Mouse (Mus musculus) spleen, postnatal 10 days (tissue): ENCODE measurements around the gene Sept3.

Source experiments
- DNase-seq, 2 experiments: peaks; one replicate each; pipeline ENCODE4 v3.0.0; 2021 to 2022; ENCODE audit warnings: low spot score in 2 of 2

The Sept3 gene

GRCm38 (mm10) chr15:82271201-82271600 is 3.5 kb upstream of the Sept3 start:
- peak; percentile 55 to 83 for DNase-seq

- DNase-seq: no peak
These were observed 2.4 kb upstream of the Sept3 start for GRCm38 (mm10) chr15:82272295-82272694.

- no peak for DNase-seq
These were observed 521 bp downstream of the Sept3 start for GRCm38 (mm10) chr15:82274927-82275901.

- DNase-seq: no peak
These were observed 2.9 kb downstream of the Sept3 start for GRCm38 (mm10) chr15:82277591-82277990.

GRCm38 (mm10) chr15:82280638-82281037 is 5.9 kb downstream of the Sept3 start:
- no peak for DNase-seq

- DNase-seq: no peak
These were observed 11.5 kb downstream of the Sept3 start for GRCm38 (mm10) chr15:82286157-82286556.

GRCm38 (mm10) chr15:82290252-82290651 is 15.6 kb downstream of the Sept3 start:
- DNase-seq: no peak

GRCm38 (mm10) chr15:82292851-82293250 is 18.2 kb downstream of the Sept3 start:
- no peak for DNase-seq

- DNase-seq: no peak
These were observed 18.6 kb downstream of the Sept3 start for GRCm38 (mm10) chr15:82293271-82293711.

GRCm38 (mm10) chr15:82294059-82294458 is 19.4 kb downstream of the Sept3 start:
- DNase-seq: no peak

GRCm38 (mm10) chr15:82298764-82299561 is 24.3 kb downstream of the Sept3 start, which contains the start of gene Wbp2nl:
TSS of gene Wbp2nl (plus strand) at chr15:82298954.
- DNase-seq: peak in 1 of 2 experiments; percentile 28

GRCm38 (mm10) chr15:82307107-82307506 is 32.4 kb downstream of the Sept3 start:
- no peak for DNase-seq

- DNase-seq: no peak
These were observed 33.7 kb downstream of the Sept3 start for GRCm38 (mm10) chr15:82308416-82308815.

- no peak for DNase-seq
These were observed 43.1 kb downstream of the Sept3 start for GRCm38 (mm10) chr15:82317839-82318238.

- DNase-seq: no peak
These were observed 44.9 kb downstream of the Sept3 start for GRCm38 (mm10) chr15:82319613-82320012.

- DNase-seq: no peak
These were observed 47.5 kb downstream of the Sept3 start for GRCm38 (mm10) chr15:82322195-82322594.

- DNase-seq: no peak
These were observed 50.7 kb downstream of the Sept3 start for GRCm38 (mm10) chr15:82325382-82325781.

GRCm38 (mm10) chr15:82335194-82335593 is 60.5 kb downstream of the Sept3 start:
- no peak for DNase-seq

GRCm38 (mm10) chr15:82336629-82337028 is 61.9 kb downstream of the Sept3 start:
- no peak for DNase-seq

- peak; percentile 30 to 37 for DNase-seq
These were observed 63.2 kb downstream of the Sept3 start for GRCm38 (mm10) chr15:82337875-82338274.

GRCm38 (mm10) chr15:82338593-82339112 is 64.0 kb downstream of the Sept3 start, which contains the start of the genes Naga, Pheta2 and Smdt1:
TSS of gene Naga (minus strand) at chr15:82338925.
TSS of gene Pheta2 (plus strand) at chr15:82338942.
TSS of gene Smdt1 (plus strand) at chr15:82338959.
- DNase-seq: peak; percentile 96 to 98

GRCm38 (mm10) chr15:82339150-82339549 is 64.5 kb downstream of the Sept3 start:
- DNase-seq: peak in 1 of 2 experiments; percentile 52
